In genomic region chr11:51032851-51033250, GRCm38 (mm10) we compare ENCODE assay signal across 9 mouse cellular contexts. TPM values are rescaled to one million over a fixed set of nuclear protein-coding genes. Genes with fewer than 3 reads are reported as not detected.
DNase-seq lines count a peak whose midpoint lies in the region; TF ChIP-seq lines count a peak whose summit lies in the region.
"Had no signal": no experiment of that assay in that cellular context is flagged by ENCODE, and none has a peak within 500 bp of the region (broad histone marks: within the 10 kb centered on the region; RNA-seq: fewer than 3 reads in every experiment).

No protein-coding gene starts in this region.

- TF ChIP-seq POLR2A in cerebellum, adult 2 months (IDR thresholded peaks at IDR 0.05; ENCODE audit: borderline replicate concordance, insufficient read depth, low read length), result no peak

- no peak overlapping the region for H3K4me3 ChIP-seq in cerebellum, adult 2 months (replicated peaks; ENCODE audit: insufficient read depth, low read depth, low read length)
- no peak overlapping the region for H3K4me3 ChIP-seq in layer of hippocampus, adult 2 months
- H3K4me3 ChIP-seq: liver, embryonic 15.5 days had no signal

- H3K4me1 ChIP-seq in cerebellum, adult 2 months (ENCODE audit: control insufficient read depth, insufficient read depth, low read length), result no peaks in the 10 kb centered on the region
- H3K4me1 ChIP-seq: liver, embryonic 15.5 days had no signal

- peak; percentile 44; the same call in 1 of the 2 replicates for TF ChIP-seq CTCF in cerebellum, adult 2 months (IDR thresholded peaks at IDR 0.05; ENCODE audit: borderline replicate concordance, insufficient read depth, low read depth, low read length)
- TF ChIP-seq CTCF in layer of hippocampus, adult 2 months (conservative IDR thresholded peaks at IDR 0.05), result peak; percentile 92

- DNase-seq in cerebellum, adult 2 months, result peak in 1 of 2 experiments; percentile 4
- DNase-seq in cerebellum, adult 9-11 months, result no peak
- DNase-seq in layer of hippocampus, adult 2 months (ENCODE audit: low spot score in 2 of 2), result peak in 1 of 2 experiments; percentile 50
- no peak for DNase-seq in layer of hippocampus, adult 9-11 months
- DNase-seq in ZHBTc4 (ENCODE audit: low read depth, low spot score), result peak; percentile 64
- peak; percentile 54 for DNase-seq in induced T-regulatory cell, adult 2 months (ENCODE audit: low read depth)
- peak; percentile 1 for DNase-seq in skeletal muscle tissue, adult 2 months (ENCODE audit: low read depth, low spot score)
- DNase-seq in right cerebral cortex, postnatal 14 days, result no peak

- H3K27ac ChIP-seq in cerebellum, adult 2 months (ENCODE audit: insufficient read depth, low read length), result no peak overlapping the region
- no peak overlapping the region for H3K27ac ChIP-seq in layer of hippocampus, adult 2 months
- H3K27ac ChIP-seq: liver, embryonic 15.5 days had no signal

- 22% methylated on average over 1 of the region's 1 CpGs for WGBS in cerebellum, adult 2 months

- no peaks in the 10 kb centered on the region for H3K27me3 ChIP-seq in cerebellum, adult 2 months (ENCODE audit: control insufficient read depth, insufficient read depth, low read length)
- H3K27me3 ChIP-seq: liver, embryonic 15.5 days had no signal

RNA-seq across cellular contexts. Expression of gene Olfr1375, which starts 15.1 kb away (rescaled TPM):
- not detected in 2 replicates for polyA plus RNA-seq in cerebellum, adult 2 months (2012; rRNA removed)
- not detected for total RNA-seq in layer of hippocampus, adult 2 months (2021)
- polyA plus RNA-seq: liver, embryonic 15.5 days had no signal

RNA-seq across cellular contexts. Expression of gene Olfr54, which starts 18.8 kb away (rescaled TPM):
- polyA plus RNA-seq in cerebellum, adult 2 months (2012; rRNA removed), result not detected in 2 replicates
- not detected for total RNA-seq in layer of hippocampus, adult 2 months (2021)
- polyA plus RNA-seq: liver, embryonic 15.5 days had no signal

RNA-seq across cellular contexts. Expression of gene Zfp354a, which starts 26.2 kb away (rescaled TPM):
- polyA plus RNA-seq in cerebellum, adult 2 months (2012; rRNA removed), result 10.6 and 11.1 TPM in 2 replicates
- 1 to 10 TPM; 7.3 to 8.3 TPM for total RNA-seq in layer of hippocampus, adult 2 months (2021)

RNA-seq across cellular contexts. Expression of gene Olfr51, which starts 29.5 kb away (rescaled TPM):
- not detected in 2 replicates for polyA plus RNA-seq in cerebellum, adult 2 months (2012; rRNA removed)
- not detected for total RNA-seq in layer of hippocampus, adult 2 months (2021)
- polyA plus RNA-seq: liver, embryonic 15.5 days had no signal

RNA-seq across cellular contexts. Expression of gene Olfr1377, which starts 51.1 kb away (rescaled TPM):
- polyA plus RNA-seq in cerebellum, adult 2 months (2012; rRNA removed), result not detected in 2 replicates
- total RNA-seq in layer of hippocampus, adult 2 months (2021), result not detected
- polyA plus RNA-seq: liver, embryonic 15.5 days had no signal

Comparison
In these comparisons a context has a peak if more than half of its experiments do, and no peak if none do; other contexts are left out.
1. DNase-seq: peak in ZHBTc4 (single experiment), induced T-regulatory cell, adult 2 months (single experiment) and skeletal muscle tissue, adult 2 months (single experiment); none in cerebellum, adult 9-11 months (single experiment), layer of hippocampus, adult 9-11 months (single experiment) and right cerebral cortex, postnatal 14 days (single experiment).